Mouse (Mus musculus): ENCODE measurements around the gene Scfd2. TPM values are rescaled to one million over a fixed set of nuclear protein-coding genes. Genes with fewer than 3 reads are reported as not detected.

The Scfd2 gene
- polyA plus RNA-seq, 1 experiment: 9.6 TPM

GRCm38 (mm10) chr5:74281480-74281879, 250.1 kb downstream of the Scfd2 start:
- Histone ChIP-seq H3K36me3 (ENCODE audit: control insufficient read depth, insufficient read depth, low read length) (no peaks in the 10 kb centered on the region), H3K4me1 (ENCODE audit: control insufficient read depth, insufficient read depth, insufficient read length, low read length) (peaks cover 6% of the 10 kb centered on the region; the same call in 1 of the 2 replicates), H3K27ac (ENCODE audit: insufficient read depth, low read depth, low read length) (no peak overlapping the region), H3K4me3 (ENCODE audit: low read depth, low read length) (no peak overlapping the region), H3K27me3 (ENCODE audit: control insufficient read depth, insufficient read depth, low read length) (no peaks in the 10 kb centered on the region)
- 52% methylated on average over 8 of the region's 8 CpGs for WGBS
- TF ChIP-seq CTCF (IDR thresholded peaks at IDR 0.05; ENCODE audit: extremely low read depth, insufficient read length, insufficient replicate concordance, low read depth, low read length) (no peak), POLR2A (IDR thresholded peaks at IDR 0.05; ENCODE audit: low read depth, low read length) (no peak)

- TF ChIP-seq POLR2A (IDR thresholded peaks at IDR 0.05; ENCODE audit: low read depth, low read length): no peak
- Histone ChIP-seq H3K36me3 (ENCODE audit: control insufficient read depth, insufficient read depth, low read length) (no peaks in the 10 kb centered on the region), H3K27ac (ENCODE audit: insufficient read depth, low read depth, low read length) (no peak overlapping the region), H3K27me3 (ENCODE audit: control insufficient read depth, insufficient read depth, low read length) (no peaks in the 10 kb centered on the region), H3K4me1 (ENCODE audit: control insufficient read depth, insufficient read depth, insufficient read length, low read length) (peaks cover 6% of the 10 kb centered on the region; the same call in 1 of the 2 replicates), H3K4me3 (ENCODE audit: low read depth, low read length) (no peak overlapping the region)
- WGBS: 48% methylated on average over 7 of the region's 7 CpGs
These were observed 251.9 kb downstream of the Scfd2 start for GRCm38 (mm10) chr5:74279673-74280072.

DNA sequence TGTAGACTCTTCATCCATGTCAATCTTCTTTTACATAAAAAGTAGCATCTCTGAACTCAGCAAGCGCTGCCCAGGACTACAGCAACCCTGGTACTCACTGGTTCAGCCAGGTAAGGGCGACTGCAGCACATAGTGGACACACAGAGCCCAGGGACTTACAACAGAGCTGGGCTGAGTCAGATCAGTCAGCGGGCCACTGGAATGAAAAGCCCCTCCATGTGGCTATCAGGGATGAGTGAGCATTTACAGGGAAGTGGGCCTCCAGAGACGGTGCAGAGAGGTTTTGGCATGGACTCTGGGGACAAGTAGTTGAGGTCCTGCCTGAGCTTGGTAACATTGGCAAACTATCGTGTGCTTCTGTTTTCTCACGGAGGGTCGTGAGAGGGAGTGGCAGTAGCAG, 253.1 kb downstream of the Scfd2 start:
- H3K27me3 ChIP-seq (ENCODE audit: control insufficient read depth, insufficient read depth, low read length): no peaks in the 10 kb centered on the region
- H3K4me1 ChIP-seq (ENCODE audit: control insufficient read depth, insufficient read depth, insufficient read length, low read length): peaks cover 6% of the 10 kb centered on the region; the same call in 1 of the 2 replicates
- H3K36me3 ChIP-seq (ENCODE audit: control insufficient read depth, insufficient read depth, low read length): no peaks in the 10 kb centered on the region
- no peak overlapping the region for H3K4me3 ChIP-seq (ENCODE audit: low read depth, low read length)
- TF ChIP-seq CTCF (IDR thresholded peaks at IDR 0.05; ENCODE audit: extremely low read depth, insufficient read length, insufficient replicate concordance, low read depth, low read length): no peak
- TF ChIP-seq POLR2A (IDR thresholded peaks at IDR 0.05; ENCODE audit: low read depth, low read length): no peak
- no peak overlapping the region for H3K27ac ChIP-seq (ENCODE audit: insufficient read depth, low read depth, low read length)
- WGBS: 87% methylated on average over 7 of the region's 7 CpGs

DNA sequence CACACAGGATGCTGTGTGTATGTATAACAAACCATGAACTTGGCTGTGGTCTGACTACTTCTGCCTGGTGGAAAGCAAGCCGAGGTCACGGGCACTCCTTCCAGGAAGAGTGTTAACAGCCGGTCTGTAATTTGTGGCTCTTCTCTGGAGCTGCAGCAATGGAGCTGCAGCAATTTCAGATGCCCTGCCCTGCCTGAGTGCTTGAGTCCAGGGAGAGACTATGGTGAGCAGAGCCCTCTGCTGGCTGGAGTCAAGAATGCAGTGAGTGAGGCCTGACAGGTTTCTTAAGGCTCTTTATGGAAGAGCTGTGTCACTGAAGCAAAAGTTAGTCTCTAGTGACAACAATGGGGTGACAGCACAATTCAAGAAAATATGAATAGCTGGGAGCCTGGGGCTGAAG, 253.8 kb downstream of the Scfd2 start:
- WGBS: 0% methylated on average over 3 of the region's 3 CpGs

GRCm38 (mm10) chr5:74277216-74277615, 254.3 kb downstream of the Scfd2 start:
- H3K4me3 ChIP-seq (ENCODE audit: low read depth, low read length): no peak overlapping the region
- no peaks in the 10 kb centered on the region for H3K27me3 ChIP-seq (ENCODE audit: control insufficient read depth, insufficient read depth, low read length)
- no peaks in the 10 kb centered on the region for H3K36me3 ChIP-seq (ENCODE audit: control insufficient read depth, insufficient read depth, low read length)
- 93% methylated on average over 5 of the region's 5 CpGs for WGBS
- peaks cover 6% of the 10 kb centered on the region; the same call in 1 of the 2 replicates for H3K4me1 ChIP-seq (ENCODE audit: control insufficient read depth, insufficient read depth, insufficient read length, low read length)
- no peak overlapping the region for H3K27ac ChIP-seq (ENCODE audit: insufficient read depth, low read depth, low read length)
- TF ChIP-seq POLR2A (IDR thresholded peaks at IDR 0.05; ENCODE audit: low read depth, low read length) (no peak), CTCF (IDR thresholded peaks at IDR 0.05; ENCODE audit: extremely low read depth, insufficient read length, insufficient replicate concordance, low read depth, low read length) (no peak)

More for the DNA sequence above, 253.8 kb downstream of the Scfd2 start:
- peaks cover 6% of the 10 kb centered on the region; the same call in 1 of the 2 replicates for H3K4me1 ChIP-seq (ENCODE audit: control insufficient read depth, insufficient read depth, insufficient read length, low read length)
- H3K27me3 ChIP-seq (ENCODE audit: control insufficient read depth, insufficient read depth, low read length): no peaks in the 10 kb centered on the region
- no peaks in the 10 kb centered on the region for H3K36me3 ChIP-seq (ENCODE audit: control insufficient read depth, insufficient read depth, low read length)
- TF ChIP-seq POLR2A (IDR thresholded peaks at IDR 0.05; ENCODE audit: low read depth, low read length) (no peak), CTCF (IDR thresholded peaks at IDR 0.05; ENCODE audit: extremely low read depth, insufficient read length, insufficient replicate concordance, low read depth, low read length) (peak; percentile 96)
- no peak overlapping the region for H3K27ac ChIP-seq (ENCODE audit: insufficient read depth, low read depth, low read length)
- H3K4me3 ChIP-seq (ENCODE audit: low read depth, low read length): no peak overlapping the region

- no peak overlapping the region for H3K4me3 ChIP-seq (ENCODE audit: low read depth, low read length)
- no peaks in the 10 kb centered on the region for H3K27me3 ChIP-seq (ENCODE audit: control insufficient read depth, insufficient read depth, low read length)
- TF ChIP-seq POLR2A (IDR thresholded peaks at IDR 0.05; ENCODE audit: low read depth, low read length) (no peak), CTCF (IDR thresholded peaks at IDR 0.05; ENCODE audit: extremely low read depth, insufficient read length, insufficient replicate concordance, low read depth, low read length) (no peak)
- no peaks in the 10 kb centered on the region for H3K36me3 ChIP-seq (ENCODE audit: control insufficient read depth, insufficient read depth, low read length)
- 90% methylated on average over 3 of the region's 3 CpGs for WGBS
- no peaks in the 10 kb centered on the region for H3K4me1 ChIP-seq (ENCODE audit: control insufficient read depth, insufficient read depth, insufficient read length, low read length)
- no peak overlapping the region for H3K27ac ChIP-seq (ENCODE audit: insufficient read depth, low read depth, low read length)
These were observed 258.2 kb downstream of the Scfd2 start for GRCm38 (mm10) chr5:74273313-74273712.

GRCm38 (mm10) chr5:74267736-74268369, 263.7 kb downstream of the Scfd2 start:
- H3K4me3 ChIP-seq (ENCODE audit: low read depth, low read length): no peak overlapping the region
- H3K4me1 ChIP-seq (ENCODE audit: control insufficient read depth, insufficient read depth, insufficient read length, low read length): no peaks in the 10 kb centered on the region
- no peaks in the 10 kb centered on the region for H3K36me3 ChIP-seq (ENCODE audit: control insufficient read depth, insufficient read depth, low read length)
- H3K27me3 ChIP-seq (ENCODE audit: control insufficient read depth, insufficient read depth, low read length): no peaks in the 10 kb centered on the region
- no peak for TF ChIP-seq POLR2A (IDR thresholded peaks at IDR 0.05; ENCODE audit: low read depth, low read length)
- no peak for TF ChIP-seq CTCF (IDR thresholded peaks at IDR 0.05; ENCODE audit: extremely low read depth, insufficient read length, insufficient replicate concordance, low read depth, low read length)
- 90% methylated on average over 5 of the region's 5 CpGs for WGBS
- no peak overlapping the region for H3K27ac ChIP-seq (ENCODE audit: insufficient read depth, low read depth, low read length)

Measured in small intestine, adult 2 months (tissue).